Mouse (Mus musculus): ENCODE measurements around the gene Strn4. TPM values are rescaled to one million over a fixed set of nuclear protein-coding genes. Genes with fewer than 3 reads are reported as not detected.

Gene Strn4
- polyA plus RNA-seq, 1 experiment from 2014 or later: 90.9 TPM

DNA sequence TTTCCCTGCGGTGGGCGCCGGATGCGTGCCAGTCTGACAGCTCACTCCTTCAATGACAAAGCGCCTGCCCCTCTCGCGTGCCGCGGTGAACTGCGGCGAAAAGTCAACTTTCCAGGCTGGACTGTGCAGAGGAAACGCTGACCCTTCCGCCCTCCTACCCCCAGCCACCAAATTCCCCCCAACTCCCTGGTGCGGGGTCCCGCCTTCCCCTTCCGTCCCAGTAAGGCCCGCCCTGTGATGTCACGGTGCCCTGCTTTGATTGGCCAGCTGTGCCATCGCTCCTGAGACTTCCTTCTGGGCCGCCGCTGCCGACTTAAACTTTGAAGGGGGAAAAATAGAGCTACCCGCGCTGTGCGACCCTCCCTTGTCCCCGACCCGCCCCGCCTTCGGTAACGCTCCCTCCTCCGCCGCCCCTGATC, 27.0 kb downstream of the Strn4 start, which contains the start of gene Prkd2:
Gene Prkd2 (plus strand): TSS at position 258 of the 419 bp plus-strand sequence.
- H3K4me1 ChIP-seq (ENCODE audit: control insufficient read depth in 2 of 2, insufficient read depth in 2 of 2, low read length in 2 of 2): peaks cover 17 to 23% of the 10 kb centered on the region in 2 experiments
- peak within 1 kb of the TSS; percentile 88 for H3K9ac ChIP-seq (ENCODE audit: low read length)
- no peaks in the 10 kb centered on the region for H3K9me3 ChIP-seq (ENCODE audit: control insufficient read depth, low read length)
- H3K27ac ChIP-seq (replicated peaks in 1 of 2; ENCODE audit: control insufficient read depth in 1 of 2, insufficient read depth in 1 of 2, low read depth in 2 of 2, low read length in 2 of 2): peak within 1 kb of the TSS; percentile 74 to 87
- H3K4me2 ChIP-seq (ENCODE audit: low read length): peak within 1 kb of the TSS; percentile 97
- ATAC-seq (ENCODE audit: insufficient number of reproducible peaks, insufficient read depth, low FRiP score, low read depth): peak; percentile 81
- peak within 1 kb of the TSS; percentile 60 to 74 for H3K4me3 ChIP-seq (ENCODE audit: control insufficient read depth in 1 of 2, insufficient read depth in 1 of 2, low read depth in 1 of 2, low read length in 2 of 2)
- H3K27me3 ChIP-seq (ENCODE audit: control insufficient read depth, insufficient read depth, low read length): no peaks in the 10 kb centered on the region
- peaks cover 48% of the 10 kb centered on the region for H3K36me3 ChIP-seq (ENCODE audit: control insufficient read depth, insufficient read depth, low read length)
- under 1% methylated on average over 32 of the region's 32 CpGs for WGBS

DNA sequence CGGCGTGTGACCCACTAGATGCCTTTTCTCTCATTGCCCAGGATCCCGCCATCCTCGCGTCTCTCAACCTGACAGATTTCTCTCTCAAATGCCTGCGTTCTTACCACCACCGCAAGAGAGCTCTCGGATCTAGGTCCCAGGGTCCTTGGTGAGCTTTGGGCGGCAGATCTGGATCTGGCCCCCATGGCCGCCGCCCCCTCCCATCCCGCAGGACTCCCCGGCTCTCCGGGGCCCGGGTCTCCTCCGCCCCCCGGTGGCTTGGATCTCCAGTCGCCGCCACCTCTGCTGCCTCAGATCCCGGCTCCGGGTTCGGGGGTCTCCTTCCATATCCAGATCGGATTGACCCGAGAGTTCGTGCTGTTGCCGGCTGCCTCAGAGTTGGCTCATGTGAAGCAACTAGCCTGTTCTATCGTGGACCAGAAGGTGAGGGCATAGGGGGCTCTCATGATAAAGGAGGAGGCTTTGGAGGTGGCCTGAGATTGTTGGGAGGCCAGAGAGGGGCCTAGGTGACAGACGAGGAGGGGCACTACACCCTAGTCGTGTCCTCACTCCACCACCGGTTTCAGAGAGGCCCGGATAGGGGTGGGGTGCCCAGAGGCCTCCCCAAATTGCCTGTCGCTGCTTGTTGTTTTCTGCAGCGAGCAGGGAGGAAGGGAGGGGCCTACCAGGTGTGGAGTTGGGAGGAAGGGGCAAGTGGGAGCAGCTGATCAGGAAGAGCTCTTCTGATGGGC, 27.9 kb downstream of the Strn4 start:
- peak overlapping the region; percentile 60 to 74 for H3K4me3 ChIP-seq (ENCODE audit: control insufficient read depth in 1 of 2, insufficient read depth in 1 of 2, low read depth in 1 of 2, low read length in 2 of 2)
- H3K9ac ChIP-seq (ENCODE audit: low read length): peak overlapping the region; percentile 88
- ATAC-seq (ENCODE audit: insufficient number of reproducible peaks, insufficient read depth, low FRiP score, low read depth): no peak
- H3K4me2 ChIP-seq (ENCODE audit: low read length): peak overlapping the region; percentile 97
- peak overlapping the region; percentile 74 to 87 for H3K27ac ChIP-seq (replicated peaks in 1 of 2; ENCODE audit: control insufficient read depth in 1 of 2, insufficient read depth in 1 of 2, low read depth in 2 of 2, low read length in 2 of 2)
- peaks cover 17 to 23% of the 10 kb centered on the region in 2 experiments for H3K4me1 ChIP-seq (ENCODE audit: control insufficient read depth in 2 of 2, insufficient read depth in 2 of 2, low read length in 2 of 2)
- 2% methylated on average over 33 of the region's 33 CpGs for WGBS
- H3K9me3 ChIP-seq (ENCODE audit: control insufficient read depth, low read length): no peaks in the 10 kb centered on the region
- H3K27me3 ChIP-seq (ENCODE audit: control insufficient read depth, insufficient read depth, low read length): no peaks in the 10 kb centered on the region
- H3K36me3 ChIP-seq (ENCODE audit: control insufficient read depth, insufficient read depth, low read length): peaks cover 38% of the 10 kb centered on the region

DNA sequence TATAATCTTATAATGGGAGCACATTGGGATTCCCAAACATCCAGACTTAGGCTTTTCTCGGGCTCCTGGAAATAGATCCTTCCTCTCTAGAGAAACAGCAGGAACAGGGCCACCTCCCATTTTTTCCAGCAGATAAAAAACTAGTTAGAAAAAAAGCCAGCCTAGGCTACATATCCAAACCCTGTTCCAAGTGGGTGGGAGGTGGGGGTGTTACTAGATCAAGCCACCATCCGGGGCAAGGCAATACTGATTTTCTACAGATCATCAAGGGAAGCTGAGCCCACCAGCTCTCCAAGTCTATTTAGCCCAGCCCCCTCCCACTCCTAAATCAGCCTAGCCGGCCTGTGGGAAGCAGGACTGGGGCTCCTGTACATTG, 29.0 kb downstream of the Strn4 start:
- Histone ChIP-seq H3K27me3 (ENCODE audit: control insufficient read depth, insufficient read depth, low read length) (no peaks in the 10 kb centered on the region), H3K9me3 (ENCODE audit: control insufficient read depth, low read length) (no peaks in the 10 kb centered on the region), H3K27ac (replicated peaks in 1 of 2; ENCODE audit: control insufficient read depth in 1 of 2, insufficient read depth in 1 of 2, low read depth in 2 of 2, low read length in 2 of 2) (peak overlapping the region; percentile 86 to 87), H3K4me3 (ENCODE audit: control insufficient read depth in 1 of 2, insufficient read depth in 1 of 2, low read depth in 1 of 2, low read length in 2 of 2) (peak overlapping the region; percentile 42 to 74), H3K4me1 (ENCODE audit: control insufficient read depth in 2 of 2, insufficient read depth in 2 of 2, low read length in 2 of 2) (peaks cover 17 to 23% of the 10 kb centered on the region in 2 experiments), H3K36me3 (ENCODE audit: control insufficient read depth, insufficient read depth, low read length) (peaks cover 38% of the 10 kb centered on the region), H3K9ac (ENCODE audit: low read length) (peak overlapping the region; percentile 88), H3K4me2 (ENCODE audit: low read length) (peak overlapping the region; percentile 97)
- 54% methylated on average over 3 of the region's 3 CpGs for whole genome bisulfite sequencing
- no peak for ATAC-seq (ENCODE audit: insufficient number of reproducible peaks, insufficient read depth, low FRiP score, low read depth)

DNA sequence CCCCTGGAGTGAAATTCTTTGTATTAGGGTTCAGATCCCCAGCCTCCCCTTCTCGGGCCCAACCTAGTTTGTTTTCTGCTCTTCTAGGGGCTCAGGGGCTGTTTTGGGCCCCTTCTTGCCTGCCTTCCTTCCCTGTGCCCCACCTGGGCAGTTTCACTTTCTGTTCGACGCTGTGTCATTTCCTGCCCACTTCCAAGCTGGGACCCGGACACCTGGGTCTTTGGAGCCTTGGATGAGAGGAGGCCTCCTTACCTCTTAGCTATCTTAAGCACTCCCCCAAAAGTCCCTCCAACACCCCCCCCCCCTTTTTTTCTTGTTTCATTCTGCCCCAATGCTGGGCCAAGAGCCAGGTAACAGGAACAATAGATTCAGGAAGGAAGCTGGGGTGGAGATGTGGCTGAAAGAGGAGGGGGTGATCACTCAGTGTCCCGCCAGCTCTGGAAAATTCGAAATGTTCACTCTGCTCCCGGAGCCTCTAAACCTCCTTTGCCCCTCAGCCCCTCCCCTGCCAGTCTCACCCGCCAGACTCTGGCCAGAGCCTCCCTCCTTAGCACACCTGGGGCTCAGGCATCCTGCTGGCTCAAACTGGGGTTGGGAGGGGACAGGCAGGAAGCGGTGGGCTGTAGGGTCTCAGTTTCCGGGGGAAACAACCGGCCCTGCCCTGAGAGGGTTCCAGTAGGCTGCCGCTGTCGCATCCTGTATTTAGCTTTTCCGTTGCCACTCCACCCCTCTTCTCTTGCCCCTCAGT, 29.6 kb downstream of the Strn4 start:
- ATAC-seq (ENCODE audit: insufficient number of reproducible peaks, insufficient read depth, low FRiP score, low read depth): no peak

DNA sequence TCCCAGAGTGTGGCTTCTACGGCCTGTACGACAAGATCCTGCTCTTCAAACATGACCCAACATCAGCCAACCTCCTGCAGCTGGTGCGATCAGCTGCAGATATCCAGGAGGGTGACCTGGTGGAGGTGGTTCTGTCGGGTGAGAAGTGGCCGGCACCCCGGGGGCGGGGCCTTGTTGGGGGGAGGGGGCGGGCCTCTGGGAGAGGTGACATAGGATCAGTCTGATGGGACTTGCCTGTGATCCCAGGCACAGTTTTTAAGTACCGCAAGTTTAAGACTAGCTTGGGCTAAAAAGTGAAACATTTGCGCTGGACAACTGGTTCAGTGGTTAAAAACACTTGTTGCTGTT, 30.1 kb downstream of the Strn4 start:
- H3K27ac ChIP-seq (replicated peaks in 1 of 2; ENCODE audit: control insufficient read depth in 1 of 2, insufficient read depth in 1 of 2, low read depth in 2 of 2, low read length in 2 of 2): peak overlapping the region; percentile 85 to 87
- peak overlapping the region; percentile 97 for H3K4me2 ChIP-seq (ENCODE audit: low read length)

More for the DNA sequence above, 29.6 kb downstream of the Strn4 start:
- no peaks in the 10 kb centered on the region for H3K9me3 ChIP-seq (ENCODE audit: control insufficient read depth, low read length)
- 44% methylated on average over 14 of the region's 14 CpGs for WGBS
- peak overlapping the region; percentile 86 to 87 for H3K27ac ChIP-seq (replicated peaks in 1 of 2; ENCODE audit: control insufficient read depth in 1 of 2, insufficient read depth in 1 of 2, low read depth in 2 of 2, low read length in 2 of 2)
- peaks cover 38% of the 10 kb centered on the region for H3K36me3 ChIP-seq (ENCODE audit: control insufficient read depth, insufficient read depth, low read length)
- no peaks in the 10 kb centered on the region for H3K27me3 ChIP-seq (ENCODE audit: control insufficient read depth, insufficient read depth, low read length)
- peaks cover 17 to 23% of the 10 kb centered on the region in 2 experiments for H3K4me1 ChIP-seq (ENCODE audit: control insufficient read depth in 2 of 2, insufficient read depth in 2 of 2, low read length in 2 of 2)
- peak overlapping the region; percentile 42 to 74 for H3K4me3 ChIP-seq (ENCODE audit: control insufficient read depth in 1 of 2, insufficient read depth in 1 of 2, low read depth in 1 of 2, low read length in 2 of 2)
- peak overlapping the region; percentile 88 for H3K9ac ChIP-seq (ENCODE audit: low read length)
- H3K4me2 ChIP-seq (ENCODE audit: low read length): peak overlapping the region; percentile 97

DNA sequence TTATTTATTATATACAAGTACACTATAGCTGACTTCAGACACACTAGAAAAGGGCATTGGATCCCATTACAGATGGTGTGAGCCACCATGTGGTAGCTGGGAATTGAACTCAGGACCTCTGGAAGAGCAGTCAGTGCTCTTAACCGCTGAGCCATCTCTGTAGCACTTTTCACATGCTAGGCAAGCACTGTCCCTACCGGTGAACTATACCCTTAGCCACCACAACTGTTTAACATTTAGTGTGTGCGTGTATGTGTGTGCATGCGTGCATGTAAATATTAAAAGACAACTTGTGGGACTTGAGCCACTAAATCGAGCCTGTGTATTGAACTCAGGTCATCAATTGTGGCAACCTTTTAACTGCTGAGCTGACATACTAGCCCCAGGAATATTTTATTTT, 31.1 kb downstream of the Strn4 start:
- Histone ChIP-seq H3K36me3 (ENCODE audit: control insufficient read depth, insufficient read depth, low read length) (peaks cover 38% of the 10 kb centered on the region), H3K9ac (ENCODE audit: low read length) (no peak overlapping the region), H3K9me3 (ENCODE audit: control insufficient read depth, low read length) (no peaks in the 10 kb centered on the region), H3K4me3 (ENCODE audit: control insufficient read depth in 1 of 2, insufficient read depth in 1 of 2, low read depth in 1 of 2, low read length in 2 of 2) (no peak overlapping the region), H3K4me2 (ENCODE audit: low read length) (no peak overlapping the region), H3K27ac (replicated peaks in 1 of 2; ENCODE audit: control insufficient read depth in 1 of 2, insufficient read depth in 1 of 2, low read depth in 2 of 2, low read length in 2 of 2) (no peak overlapping the region), H3K4me1 (ENCODE audit: control insufficient read depth in 2 of 2, insufficient read depth in 2 of 2, low read length in 2 of 2) (peaks cover 17 to 23% of the 10 kb centered on the region in 2 experiments), H3K27me3 (ENCODE audit: control insufficient read depth, insufficient read depth, low read length) (no peaks in the 10 kb centered on the region)
- no peak for ATAC-seq (ENCODE audit: insufficient number of reproducible peaks, insufficient read depth, low FRiP score, low read depth)
- WGBS: 94% methylated on average over 5 of the region's 5 CpGs

More for the DNA sequence above, 30.1 kb downstream of the Strn4 start:
- Histone ChIP-seq H3K4me1 (ENCODE audit: control insufficient read depth in 2 of 2, insufficient read depth in 2 of 2, low read length in 2 of 2) (peaks cover 17 to 23% of the 10 kb centered on the region in 2 experiments), H3K27me3 (ENCODE audit: control insufficient read depth, insufficient read depth, low read length) (no peaks in the 10 kb centered on the region), H3K9me3 (ENCODE audit: control insufficient read depth, low read length) (no peaks in the 10 kb centered on the region), H3K36me3 (ENCODE audit: control insufficient read depth, insufficient read depth, low read length) (peaks cover 38% of the 10 kb centered on the region), H3K9ac (ENCODE audit: low read length) (peak overlapping the region; percentile 88; the same call in 1 of the 2 replicates), H3K4me3 (ENCODE audit: control insufficient read depth in 1 of 2, insufficient read depth in 1 of 2, low read depth in 1 of 2, low read length in 2 of 2) (peak overlapping the region; percentile 42 to 74)
- 33% methylated on average over 10 of the region's 10 CpGs for whole genome bisulfite sequencing
- ATAC-seq (ENCODE audit: insufficient number of reproducible peaks, insufficient read depth, low FRiP score, low read depth): no peak

DNA sequence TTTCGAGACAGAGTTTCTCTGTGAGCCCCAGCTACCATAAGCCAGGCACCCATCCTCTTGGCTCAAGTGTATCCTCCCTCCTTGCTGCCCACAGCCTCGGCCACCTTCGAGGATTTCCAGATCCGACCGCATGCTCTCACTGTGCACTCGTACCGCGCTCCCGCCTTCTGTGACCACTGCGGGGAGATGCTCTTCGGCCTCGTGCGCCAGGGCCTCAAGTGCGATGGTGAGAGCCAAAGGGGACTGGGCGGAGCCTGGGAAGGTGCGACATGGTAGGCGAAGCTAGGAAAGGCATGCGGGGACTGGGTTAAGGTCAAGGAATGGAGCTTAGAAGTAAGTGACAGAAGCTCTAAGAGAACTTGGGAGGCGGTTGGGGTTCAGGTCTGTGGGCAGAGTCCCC, 31.8 kb downstream of the Strn4 start:
- H3K4me1 ChIP-seq (ENCODE audit: control insufficient read depth in 2 of 2, insufficient read depth in 2 of 2, low read length in 2 of 2): peaks cover 12 to 18% of the 10 kb centered on the region in 2 experiments
- no peak overlapping the region for H3K4me3 ChIP-seq (ENCODE audit: control insufficient read depth in 1 of 2, insufficient read depth in 1 of 2, low read depth in 1 of 2, low read length in 2 of 2)
- H3K4me2 ChIP-seq (ENCODE audit: low read length): no peak overlapping the region
- no peak for ATAC-seq (ENCODE audit: insufficient number of reproducible peaks, insufficient read depth, low FRiP score, low read depth)
- no peak overlapping the region for H3K27ac ChIP-seq (replicated peaks in 1 of 2; ENCODE audit: control insufficient read depth in 1 of 2, insufficient read depth in 1 of 2, low read depth in 2 of 2, low read length in 2 of 2)
- WGBS: 79% methylated on average over 19 of the region's 19 CpGs
- H3K9me3 ChIP-seq (ENCODE audit: control insufficient read depth, low read length): no peaks in the 10 kb centered on the region
- no peak overlapping the region for H3K9ac ChIP-seq (ENCODE audit: low read length)
- peaks cover 45% of the 10 kb centered on the region for H3K36me3 ChIP-seq (ENCODE audit: control insufficient read depth, insufficient read depth, low read length)
- H3K27me3 ChIP-seq (ENCODE audit: control insufficient read depth, insufficient read depth, low read length): no peaks in the 10 kb centered on the region

All from heart, embryonic 14.5 days (tissue).